Mouse (Mus musculus): ENCODE data around the gene Adh4. TPM values are rescaled to one million over a fixed set of nuclear protein-coding genes. Genes with fewer than 3 reads are reported as not detected.
A peak's percentile ranks its signal among the peaks of the same experiment; 100 is the strongest.

Adh4 gene
- polyA plus RNA-seq, 1 experiment, result not detected

- H3K79me2 ChIP-seq (ENCODE audit: control insufficient read depth, insufficient read depth), result peaks cover 10% of the 10 kb centered on the region
- no peak overlapping the region for H3K4me2 ChIP-seq (ENCODE audit: low read depth)
- H3K27me3 ChIP-seq (ENCODE audit: control insufficient read depth, insufficient read depth, insufficient read length), result no peaks in the 10 kb centered on the region
- no peak overlapping the region for H3ac ChIP-seq (ENCODE audit: control insufficient read depth, insufficient read length)
- TF ChIP-seq TCF3 (IDR thresholded peaks at IDR 0.05; ENCODE audit: insufficient read length, low read depth) (no peak), POLR2AphosphoS2 (IDR thresholded peaks at IDR 0.05; ENCODE audit: insufficient read length, low read depth) (no peak), MYOD1 (IDR thresholded peaks at IDR 0.05; ENCODE audit: control insufficient read depth in 1 of 3, insufficient read length in 2 of 3, low read depth in 2 of 3) (peak in 1 of 3 experiments; percentile 21)
- H3K36me3 ChIP-seq (ENCODE audit: control insufficient read depth, insufficient read depth), result peaks cover 29% of the 10 kb centered on the region
- no peak overlapping the region for H3K4me3 ChIP-seq
These were observed 33.0 kb downstream of the Adh4 start for GRCm38 (mm10) chr3:138448077-138448860.

GRCm38 (mm10) chr3:138452169-138452568 lies 36.9 kb downstream of the Adh4 start:
- H3K4me3 ChIP-seq, result no peak overlapping the region
- H3K27me3 ChIP-seq (ENCODE audit: control insufficient read depth, insufficient read depth, insufficient read length), result no peaks in the 10 kb centered on the region
- peaks cover 47% of the 10 kb centered on the region for H3K36me3 ChIP-seq (ENCODE audit: control insufficient read depth, insufficient read depth)
- TF ChIP-seq USF1 (IDR thresholded peaks at IDR 0.05; ENCODE audit: low read depth), result no peak
- TF ChIP-seq REST (IDR thresholded peaks at IDR 0.05; ENCODE audit: insufficient read depth, insufficient read length), result no peak
- TF ChIP-seq MYOG (IDR thresholded peaks at IDR 0.05; ENCODE audit: control insufficient read depth in 1 of 3, insufficient read depth in 1 of 3, insufficient read length in 2 of 3, low read depth in 2 of 3), result no peak
- no peak for TF ChIP-seq MAX (IDR thresholded peaks at IDR 0.05; ENCODE audit: low read depth)
- no peak for TF ChIP-seq POLR2A (IDR thresholded peaks at IDR 0.05; ENCODE audit: insufficient read length, low read depth)
- TF ChIP-seq TCF12 (IDR thresholded peaks at IDR 0.05; ENCODE audit: insufficient read depth, poor library complexity, severe bottlenecking), result no peak
- no peak for TF ChIP-seq TCF3 (IDR thresholded peaks at IDR 0.05; ENCODE audit: insufficient read length, low read depth)
- no peak for TF ChIP-seq MYOD1 (IDR thresholded peaks at IDR 0.05; ENCODE audit: control insufficient read depth in 1 of 3, insufficient read length in 2 of 3, low read depth in 2 of 3)
- no peak for TF ChIP-seq E2F4 (IDR thresholded peaks at IDR 0.05; ENCODE audit: insufficient read depth)
- no peak for TF ChIP-seq SRF (IDR thresholded peaks at IDR 0.05; ENCODE audit: control insufficient read depth, insufficient read length, low read depth)
- TF ChIP-seq POLR2AphosphoS2 (IDR thresholded peaks at IDR 0.05; ENCODE audit: insufficient read length, low read depth), result no peak
- TF ChIP-seq CEBPB (IDR thresholded peaks at IDR 0.05; ENCODE audit: insufficient read depth, poor library complexity, severe bottlenecking), result no peak
- H3ac ChIP-seq (ENCODE audit: control insufficient read depth, insufficient read length), result no peak overlapping the region
- no peaks in the 10 kb centered on the region for H3K79me2 ChIP-seq (ENCODE audit: control insufficient read depth, insufficient read depth)
- H3K4me2 ChIP-seq (ENCODE audit: low read depth), result no peak overlapping the region

- Histone ChIP-seq H3ac (ENCODE audit: control insufficient read depth, insufficient read length) (no peak overlapping the region), H3K27me3 (ENCODE audit: control insufficient read depth, insufficient read depth, insufficient read length) (no peaks in the 10 kb centered on the region), H3K4me2 (ENCODE audit: low read depth) (no peak overlapping the region), H3K36me3 (ENCODE audit: control insufficient read depth, insufficient read depth) (peaks cover 60% of the 10 kb centered on the region), H3K79me2 (ENCODE audit: control insufficient read depth, insufficient read depth) (no peaks in the 10 kb centered on the region), H3K4me3 (no peak overlapping the region)
- no peak for TF ChIP-seq MYOD1 (IDR thresholded peaks at IDR 0.05; ENCODE audit: control insufficient read depth in 1 of 3, insufficient read length in 2 of 3, low read depth in 2 of 3)
- TF ChIP-seq TCF12 (IDR thresholded peaks at IDR 0.05; ENCODE audit: insufficient read depth, poor library complexity, severe bottlenecking), result no peak
These were observed 39.0 kb downstream of the Adh4 start for GRCm38 (mm10) chr3:138454234-138454633.

- peaks cover 63% of the 10 kb centered on the region for H3K36me3 ChIP-seq (ENCODE audit: control insufficient read depth, insufficient read depth)
- H3ac ChIP-seq (ENCODE audit: control insufficient read depth, insufficient read length), result no peak overlapping the region
- H3K79me2 ChIP-seq (ENCODE audit: control insufficient read depth, insufficient read depth), result no peaks in the 10 kb centered on the region
- no peaks in the 10 kb centered on the region for H3K27me3 ChIP-seq (ENCODE audit: control insufficient read depth, insufficient read depth, insufficient read length)
- no peak overlapping the region for H3K4me2 ChIP-seq (ENCODE audit: low read depth)
- H3K4me3 ChIP-seq, result no peak overlapping the region
- no peak for TF ChIP-seq TCF12 (IDR thresholded peaks at IDR 0.05; ENCODE audit: insufficient read depth, poor library complexity, severe bottlenecking)
- TF ChIP-seq TCF3 (IDR thresholded peaks at IDR 0.05; ENCODE audit: insufficient read length, low read depth), result no peak
- no peak for TF ChIP-seq E2F4 (IDR thresholded peaks at IDR 0.05; ENCODE audit: insufficient read depth)
- TF ChIP-seq CEBPB (IDR thresholded peaks at IDR 0.05; ENCODE audit: insufficient read depth, poor library complexity, severe bottlenecking), result no peak
- TF ChIP-seq POLR2AphosphoS2 (IDR thresholded peaks at IDR 0.05; ENCODE audit: insufficient read length, low read depth), result no peak
- no peak for TF ChIP-seq MYOD1 (IDR thresholded peaks at IDR 0.05; ENCODE audit: control insufficient read depth in 1 of 3, insufficient read length in 2 of 3, low read depth in 2 of 3)
- TF ChIP-seq MYOG (IDR thresholded peaks at IDR 0.05; ENCODE audit: control insufficient read depth in 1 of 3, insufficient read depth in 1 of 3, insufficient read length in 2 of 3, low read depth in 2 of 3), result no peak
- no peak for TF ChIP-seq REST (IDR thresholded peaks at IDR 0.05; ENCODE audit: insufficient read depth, insufficient read length)
These were observed 39.6 kb downstream of the Adh4 start for GRCm38 (mm10) chr3:138454711-138455435.

- Histone ChIP-seq H3K79me2 (ENCODE audit: control insufficient read depth, insufficient read depth) (no peaks in the 10 kb centered on the region), H3K36me3 (ENCODE audit: control insufficient read depth, insufficient read depth) (peaks cover 60% of the 10 kb centered on the region), H3K4me2 (ENCODE audit: low read depth) (no peak overlapping the region), H3ac (ENCODE audit: control insufficient read depth, insufficient read length) (no peak overlapping the region), H3K27me3 (ENCODE audit: control insufficient read depth, insufficient read depth, insufficient read length) (no peaks in the 10 kb centered on the region), H3K4me3 (no peak overlapping the region)
- no peak for TF ChIP-seq MAX (IDR thresholded peaks at IDR 0.05; ENCODE audit: low read depth)
- TF ChIP-seq MYOD1 (IDR thresholded peaks at IDR 0.05; ENCODE audit: control insufficient read depth in 1 of 3, insufficient read length in 2 of 3, low read depth in 2 of 3), result no peak
- no peak for TF ChIP-seq MYOG (IDR thresholded peaks at IDR 0.05; ENCODE audit: control insufficient read depth in 1 of 3, insufficient read depth in 1 of 3, insufficient read length in 2 of 3, low read depth in 2 of 3)
- TF ChIP-seq USF1 (IDR thresholded peaks at IDR 0.05; ENCODE audit: low read depth), result no peak
- TF ChIP-seq POLR2A (IDR thresholded peaks at IDR 0.05; ENCODE audit: insufficient read length, low read depth), result no peak
- TF ChIP-seq POLR2AphosphoS2 (IDR thresholded peaks at IDR 0.05; ENCODE audit: insufficient read length, low read depth), result no peak
- no peak for TF ChIP-seq CEBPB (IDR thresholded peaks at IDR 0.05; ENCODE audit: insufficient read depth, poor library complexity, severe bottlenecking)
- TF ChIP-seq SRF (IDR thresholded peaks at IDR 0.05; ENCODE audit: control insufficient read depth, insufficient read length, low read depth), result no peak
- TF ChIP-seq E2F4 (IDR thresholded peaks at IDR 0.05; ENCODE audit: insufficient read depth), result no peak
- TF ChIP-seq TCF3 (IDR thresholded peaks at IDR 0.05; ENCODE audit: insufficient read length, low read depth), result no peak
- no peak for TF ChIP-seq REST (IDR thresholded peaks at IDR 0.05; ENCODE audit: insufficient read depth, insufficient read length)
- TF ChIP-seq TCF12 (IDR thresholded peaks at IDR 0.05; ENCODE audit: insufficient read depth, poor library complexity, severe bottlenecking), result no peak
These were observed 43.2 kb downstream of the Adh4 start for GRCm38 (mm10) chr3:138458441-138458840.
